Mouse (Mus musculus) central nervous system, embryonic 18 days (tissue): ENCODE measurements around the gene Aars2. TPM values are rescaled to one million over a fixed set of nuclear protein-coding genes. Genes with fewer than 3 reads are reported as not detected.

Experiments used
- polyA plus RNA-seq: library from polyadenylated mRNA; depleted of rRNA; stranded (reverse); fragments of >200 nt; gene quantifications from 2 replicates; pipeline ENCODE4 v1.2.3, GENCODE M21; 2012; rRNA removed

Aars2 gene
- 24.5 and 25.5 TPM in 2 replicates for polyA plus RNA-seq

GRCm38 (mm10) chr17:45506700-45507189 lies at the start of gene Aars2:
Aars2 (plus strand) TSS chr17:45506841.

GRCm38 (mm10) chr17:45474669-45475465 lies 31.8 kb upstream of the Aars2 start, which contains the start of gene Spats1:
Spats1 (minus strand) TSS chr17:45475415.

GRCm38 (mm10) chr17:45523263-45523662 lies 16.6 kb downstream of the Aars2 start, which contains the start of gene Tcte1:
Tcte1 (plus strand) TSS chr17:45523434.

DNA sequence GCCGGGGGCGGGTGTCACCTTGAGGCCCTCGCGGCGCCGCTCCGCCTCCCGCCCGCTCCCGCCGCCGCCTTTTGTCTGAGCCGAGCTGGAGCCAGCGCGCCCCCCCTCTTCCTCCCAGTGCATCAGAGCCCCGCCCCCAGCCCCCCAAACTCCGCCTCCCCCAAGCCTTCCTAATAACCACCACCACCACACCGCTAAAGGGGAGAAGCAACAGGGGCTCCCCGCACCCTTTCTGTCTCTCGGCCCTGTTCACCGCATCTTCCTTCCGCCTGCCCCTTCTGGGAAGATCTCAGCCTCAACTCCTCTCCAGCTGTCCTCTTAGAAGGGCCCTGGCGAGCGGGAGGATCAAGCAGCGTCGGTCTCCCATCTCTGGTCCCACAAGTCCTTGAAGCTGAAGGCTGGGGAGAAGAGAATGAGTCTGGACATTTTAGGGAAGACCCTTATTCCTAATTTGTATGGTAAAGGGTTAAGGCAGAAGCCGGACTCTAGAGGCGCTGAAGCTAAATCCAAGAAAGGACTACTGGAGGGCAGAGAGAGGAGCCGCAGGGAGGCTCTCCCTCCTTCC lies 43.1 kb downstream of the Aars2 start, which contains the start of gene Tmem151b:
TSS of gene Tmem151b (minus strand) at position 61 of the 565 bp plus-strand sequence.

DNA sequence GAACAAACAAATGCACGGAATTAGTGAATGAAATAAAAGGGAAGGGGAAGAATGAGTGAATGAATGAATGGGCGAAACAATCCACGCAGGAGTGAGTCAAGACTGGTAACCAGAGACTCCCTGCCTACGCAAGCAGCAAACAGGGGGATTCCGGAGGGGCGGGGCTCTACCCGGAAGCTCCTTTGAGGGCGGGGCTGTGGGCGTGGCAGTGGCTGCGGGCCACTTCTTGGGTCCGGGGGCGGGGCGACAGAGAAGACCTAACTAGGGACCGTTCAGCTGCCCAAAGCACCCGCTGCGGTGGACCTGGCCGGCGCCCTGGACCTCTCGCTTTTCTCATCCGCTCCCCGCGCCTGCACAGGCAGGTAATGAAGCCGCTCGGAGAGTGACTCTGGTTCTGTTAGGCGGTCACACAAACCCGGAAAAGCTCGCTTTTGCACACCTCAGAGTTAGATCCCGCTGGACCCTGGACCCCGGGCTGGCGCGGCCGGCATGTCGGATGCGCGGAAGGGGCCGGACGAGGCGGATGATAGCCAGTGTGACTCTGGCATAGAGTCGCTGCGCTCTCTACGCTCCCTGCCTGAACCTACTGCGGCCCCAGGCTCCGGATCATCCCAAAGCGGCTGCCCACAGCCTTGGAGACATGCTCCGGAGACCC lies 48.9 kb downstream of the Aars2 start, which contains the start of gene Nfkbie:
TSS of gene Nfkbie (plus strand) at position 252 of the 655 bp plus-strand sequence.

DNA sequence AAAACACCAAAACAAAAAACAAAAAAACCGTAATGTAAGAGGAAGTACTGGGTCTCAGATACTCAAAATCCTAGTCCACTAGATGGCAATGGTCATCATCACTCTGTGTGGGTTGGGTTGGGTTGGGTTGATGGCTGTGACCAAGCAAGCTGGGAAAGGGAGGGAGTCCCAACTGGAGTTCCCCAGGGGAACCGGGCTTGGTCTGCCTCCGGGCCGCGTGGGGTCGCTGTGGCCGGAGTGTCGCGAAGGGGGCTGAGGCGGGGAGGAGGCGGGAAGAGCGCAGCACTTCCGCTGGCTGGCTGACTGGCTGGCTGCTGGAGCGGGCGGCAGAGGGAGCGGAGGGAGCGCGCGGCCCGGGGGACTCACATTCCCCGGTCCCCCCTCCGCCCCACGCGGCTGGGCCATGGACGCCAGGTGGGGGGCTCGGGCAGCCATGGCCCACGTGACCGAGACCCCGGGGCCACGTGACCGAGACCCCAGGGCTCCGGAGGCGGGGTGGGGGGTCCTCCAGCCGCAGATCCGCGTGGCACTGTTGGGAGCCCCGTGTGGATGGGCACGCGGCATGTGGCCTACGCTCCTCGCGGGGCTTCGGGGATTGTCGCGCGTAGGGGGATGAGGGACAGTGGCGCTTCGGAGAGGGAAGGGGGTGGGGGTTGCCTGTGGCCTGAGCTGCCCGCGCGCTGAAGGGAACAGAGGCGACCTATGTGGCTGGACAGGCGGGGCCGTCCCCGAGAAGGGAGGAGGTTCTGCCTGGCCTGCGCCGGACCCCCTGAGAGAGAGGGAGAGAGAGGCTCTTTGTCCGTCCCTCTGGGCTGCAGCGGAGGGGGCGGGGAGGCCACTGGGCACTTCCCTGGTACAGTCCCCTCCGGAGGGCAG lies 57.3 kb downstream of the Aars2 start, which contains the start of gene Slc35b2:
TSS of gene Slc35b2 (plus strand) at position 220 of the 876 bp plus-strand sequence.

Other genes with a start within 250 kb of the Aars2 start
- 34.9 and 35.7 TPM in 2 replicates for gene Cdc5l, start 73.1 kb upstream of the Aars2 start, polyA plus RNA-seq
- gene Spats1, start 31.4 kb upstream of the Aars2 start, polyA plus RNA-seq: 1.4 and 1.6 TPM in 2 replicates
- 0.97 and 1.0 TPM in 2 replicates for gene Tcte1, start 16.6 kb downstream of the Aars2 start, polyA plus RNA-seq
- gene Tmem151b, start 42.8 kb downstream of the Aars2 start, polyA plus RNA-seq: 30.5 and 38.1 TPM in 2 replicates
- 2.2 and 2.4 TPM in 2 replicates for gene Nfkbie, start 48.9 kb downstream of the Aars2 start, polyA plus RNA-seq
- 65.0 and 70.4 TPM in 2 replicates for gene Slc35b2, start 57.0 kb downstream of the Aars2 start, polyA plus RNA-seq
- 834 and 842 TPM in 2 replicates for gene Hsp90ab1, start 66.4 kb downstream of the Aars2 start, polyA plus RNA-seq
- gene Slc29a1, start 92.8 kb downstream of the Aars2 start, polyA plus RNA-seq: 104 TPM in 2 replicates
- 1.8 TPM in 1 of 2 replicates, not detected in the other for gene Mymx, start 95.3 kb downstream of the Aars2 start, polyA plus RNA-seq
- 0.16 and 1.9 TPM in 2 replicates for gene Capn11, start 152.5 kb downstream of the Aars2 start, polyA plus RNA-seq
- gene Mrpl14, start 179.5 kb downstream of the Aars2 start, polyA plus RNA-seq: 84.2 and 92.5 TPM in 2 replicates
- gene Tmem63b, start 180.1 kb downstream of the Aars2 start, polyA plus RNA-seq: 262 and 321 TPM in 2 replicates
- 0.36 and 0.40 TPM in 2 replicates for gene 1600014C23Rik, start 227.0 kb downstream of the Aars2 start, polyA plus RNA-seq